Mouse (Mus musculus) cerebellum, adult 11 months (tissue): ENCODE results near the gene Scn5a.

Experiments used
- DNase-seq: peaks from one replicate; pipeline ENCODE4 v3.0.0; 2022

Scn5a gene

GRCm38 (mm10) chr9:119562256-119562655, 16.6 kb downstream of the Scn5a start:
- DNase-seq = no peak

DNA sequence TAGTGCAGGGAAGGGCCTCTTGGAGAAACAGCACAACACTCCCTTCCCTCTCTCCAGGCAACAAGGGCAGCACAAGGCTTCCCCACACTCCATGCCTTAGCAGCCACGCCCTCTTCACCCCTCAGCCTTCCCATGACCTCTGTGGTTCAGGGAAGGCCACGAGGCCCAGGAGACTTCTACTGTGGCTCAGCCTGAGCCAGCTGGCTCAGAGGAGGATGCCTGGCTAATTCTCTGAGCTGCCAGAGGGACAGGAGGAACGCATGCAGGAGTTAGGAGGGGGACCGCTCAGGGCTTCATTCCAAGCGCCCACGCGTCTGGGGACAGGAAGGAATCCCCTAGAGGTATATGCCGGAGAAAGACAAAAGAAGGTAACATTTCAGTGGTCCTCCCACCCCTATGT, 17.1 kb downstream of the Scn5a start:
- DNase-seq = no peak

DNA sequence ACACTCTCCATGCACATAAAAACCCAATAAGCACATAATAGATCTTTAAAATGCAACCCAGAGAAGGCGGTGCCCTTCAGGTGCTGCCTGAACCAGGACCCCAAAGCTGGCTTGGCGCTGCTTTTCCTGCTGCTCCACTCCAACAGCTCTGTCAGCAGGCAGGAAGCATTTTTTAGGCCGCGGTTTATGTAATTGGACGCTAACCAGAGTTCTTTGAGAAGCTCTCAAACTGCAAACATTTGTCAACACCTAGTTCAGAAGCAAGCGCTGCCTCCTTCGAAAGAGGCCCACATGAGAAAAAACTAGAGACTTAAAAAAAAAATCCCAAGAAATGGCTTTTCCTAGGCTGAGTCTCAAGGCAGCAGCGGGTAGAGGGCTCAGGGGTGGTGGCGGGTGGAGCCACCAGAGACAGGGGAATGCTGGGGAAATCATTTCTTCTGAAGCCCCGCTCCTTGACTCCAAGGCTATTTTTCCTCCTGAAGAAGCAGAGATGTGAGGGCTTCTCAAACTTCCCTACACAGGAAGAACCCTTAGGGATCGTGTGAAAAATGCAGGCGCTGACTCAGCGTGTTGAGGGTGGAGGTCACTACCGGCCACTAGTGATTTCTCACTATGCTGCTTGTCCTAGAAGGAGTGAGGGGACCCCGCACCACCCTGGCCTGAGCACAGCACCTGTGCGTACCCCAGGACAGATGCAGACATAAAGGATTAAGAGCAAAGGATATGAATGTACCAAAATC, 19.1 kb downstream of the Scn5a start:
- DNase-seq = no peak

GRCm38 (mm10) chr9:119558119-119558854, 20.5 kb downstream of the Scn5a start:
- no peak for DNase-seq

GRCm38 (mm10) chr9:119556043-119556442, 22.8 kb downstream of the Scn5a start:
- DNase-seq = no peak

GRCm38 (mm10) chr9:119547528-119547927, 31.3 kb downstream of the Scn5a start:
- no peak for DNase-seq

GRCm38 (mm10) chr9:119547128-119547527, 31.7 kb downstream of the Scn5a start:
- DNase-seq = no peak

- no peak for DNase-seq
Observed at GRCm38 (mm10) chr9:119540726-119541125, 38.1 kb downstream of the Scn5a start.

DNA sequence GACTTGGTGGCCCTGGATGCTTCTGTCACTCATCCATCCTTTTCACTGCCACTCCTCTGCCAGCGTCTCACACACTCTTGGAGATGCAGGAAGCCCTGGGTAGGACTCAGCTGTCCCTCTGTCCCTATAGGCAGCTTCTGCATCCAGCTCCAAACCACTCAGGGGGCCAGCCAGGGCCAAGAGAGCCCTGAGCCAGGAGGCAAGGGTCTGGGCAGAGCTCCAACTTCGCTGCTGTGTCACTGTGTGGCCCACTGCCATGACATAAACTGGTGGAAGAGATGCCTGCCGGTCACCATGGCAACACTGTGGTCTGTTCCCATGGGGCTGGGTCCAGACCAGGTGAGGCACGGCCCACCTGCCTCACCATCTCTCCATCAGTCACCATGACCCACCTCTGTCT, 41.0 kb downstream of the Scn5a start:
- no peak for DNase-seq

DNA sequence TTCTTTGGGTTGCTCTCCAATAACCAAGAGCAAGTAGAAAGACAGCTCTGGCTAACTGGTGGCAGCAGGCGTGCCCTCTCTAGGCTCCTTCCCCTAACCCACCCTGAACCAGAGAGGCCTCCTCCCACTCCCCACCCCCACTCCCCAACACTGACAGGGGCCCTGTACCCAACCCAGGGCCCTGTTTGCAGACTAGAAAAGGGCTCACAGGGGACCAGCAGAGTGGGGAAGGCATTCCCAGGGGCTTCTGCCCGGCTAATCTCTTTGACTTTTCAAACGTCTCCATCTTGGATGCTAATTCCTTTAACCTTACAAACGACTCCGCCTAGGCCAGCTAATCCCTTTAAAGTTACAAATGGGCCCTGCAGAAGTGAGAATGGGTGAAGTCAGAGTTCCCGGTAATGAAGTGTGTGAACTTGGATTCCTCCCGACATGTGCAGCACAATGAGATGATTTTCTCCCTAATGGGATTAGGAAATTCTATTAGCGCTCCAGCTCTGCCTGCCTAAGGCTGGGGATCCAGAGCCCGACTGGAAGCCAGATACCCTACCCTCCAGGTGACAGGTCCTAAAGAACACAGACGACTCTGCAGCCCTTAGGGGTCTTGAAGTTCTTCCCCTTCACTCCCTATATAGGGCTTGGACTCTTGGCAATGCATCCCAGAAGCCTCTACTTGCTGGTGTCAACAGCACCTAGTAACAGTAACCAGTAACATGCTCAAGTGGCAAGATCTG, 47.0 kb downstream of the Scn5a start:
- DNase-seq = no peak

DNA sequence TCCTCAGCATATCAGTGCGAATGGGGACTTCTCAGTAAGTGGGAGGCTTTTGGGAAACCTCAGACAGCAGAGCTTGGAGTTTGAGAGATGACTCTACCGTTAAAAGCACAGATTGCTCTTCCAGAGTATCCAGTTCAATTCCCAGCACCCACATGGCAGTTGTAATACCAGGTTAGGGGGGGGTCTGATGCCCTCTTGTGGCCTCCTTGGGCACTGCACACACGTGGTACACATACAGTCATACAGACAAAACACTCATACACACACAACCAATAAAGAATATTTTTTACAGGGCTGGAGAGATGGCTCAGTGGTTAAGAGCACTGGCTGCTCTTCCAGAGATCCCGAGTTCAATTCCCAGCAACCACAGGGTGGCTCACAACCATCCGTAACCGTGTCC, 54.3 kb downstream of the Scn5a start:
- DNase-seq = no peak

DNA sequence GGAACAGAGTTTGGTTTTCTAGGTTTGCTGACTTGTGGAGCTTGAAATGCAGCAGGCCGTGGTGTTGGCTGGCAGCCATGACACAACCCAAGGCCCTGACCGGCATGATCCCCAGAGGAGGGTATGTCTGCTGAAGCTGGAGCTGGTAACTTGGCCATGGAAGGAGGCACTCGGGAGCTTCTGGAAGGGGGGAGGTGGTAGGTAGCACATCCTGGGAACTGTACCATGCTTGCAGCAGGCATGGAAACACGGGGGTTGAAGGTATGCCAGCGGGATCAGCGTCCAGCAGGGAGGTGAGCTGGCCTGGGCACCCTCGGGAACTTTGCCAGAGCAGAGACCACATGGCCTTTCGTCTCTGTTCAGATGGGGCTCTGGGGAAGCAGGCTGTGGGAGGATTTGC, 55.5 kb downstream of the Scn5a start:
- no peak for DNase-seq

DNA sequence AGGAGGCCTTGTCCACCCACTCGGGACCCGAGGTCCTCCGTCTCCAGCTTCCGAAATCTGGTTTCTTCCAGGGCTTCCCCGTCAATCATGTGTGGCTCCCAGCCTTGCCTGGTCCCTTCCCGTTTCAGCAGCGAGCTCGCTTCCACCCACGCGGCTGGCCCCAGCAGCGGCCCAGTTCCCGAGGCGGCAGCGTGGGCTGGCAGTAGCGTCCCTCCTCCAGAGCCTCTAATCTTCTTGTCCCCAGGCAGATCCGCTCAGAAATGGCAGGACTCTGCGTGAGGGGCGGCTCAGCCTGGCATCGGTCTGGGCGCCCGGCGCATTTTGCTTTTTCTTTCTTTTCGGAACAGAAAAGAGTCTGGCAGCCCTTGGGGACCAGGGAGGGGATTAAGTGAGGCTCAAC, 59.7 kb downstream of the Scn5a start:
- no peak for DNase-seq

DNA sequence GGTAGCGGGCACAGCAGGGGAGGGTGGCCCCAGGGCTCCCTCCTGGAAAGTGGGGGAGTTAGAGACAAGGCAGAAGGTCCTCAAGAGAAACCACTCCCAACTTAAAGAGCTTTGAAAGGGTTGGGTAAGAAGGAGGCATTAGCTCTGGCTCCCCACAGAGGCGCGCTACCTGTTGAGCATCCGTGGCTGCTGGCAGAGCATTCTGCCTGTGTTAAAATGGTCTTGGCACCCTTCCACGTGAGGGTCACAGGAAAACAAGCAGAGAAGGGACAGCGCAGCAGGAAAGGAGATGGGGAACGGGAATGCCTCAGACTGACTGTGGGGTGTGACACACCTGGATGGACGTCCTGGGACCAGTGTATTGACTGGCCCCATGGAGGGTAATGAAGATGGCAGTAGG, 60.6 kb downstream of the Scn5a start:
- DNase-seq = no peak

DNA sequence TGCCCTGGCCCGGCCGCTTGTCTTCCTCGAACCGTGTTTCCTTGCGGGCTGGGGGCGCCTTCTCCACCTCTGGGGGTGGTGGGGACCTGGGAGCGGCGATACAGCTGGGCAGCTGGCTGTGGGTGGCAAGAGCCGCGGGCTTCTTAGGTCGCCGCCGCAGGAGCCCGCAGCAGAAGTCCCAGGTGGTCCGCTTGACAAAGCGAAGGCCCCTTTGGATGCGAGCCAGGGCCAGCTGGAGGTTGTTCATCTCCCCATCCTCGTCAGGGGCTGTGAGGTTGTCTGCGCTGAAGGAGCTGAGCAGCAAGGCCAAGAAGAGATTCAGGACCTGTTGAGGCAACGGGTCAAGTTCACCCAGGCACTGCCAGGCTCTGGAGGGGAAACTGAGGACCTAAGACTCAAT, 61.3 kb downstream of the Scn5a start:
- no peak for DNase-seq

DNA sequence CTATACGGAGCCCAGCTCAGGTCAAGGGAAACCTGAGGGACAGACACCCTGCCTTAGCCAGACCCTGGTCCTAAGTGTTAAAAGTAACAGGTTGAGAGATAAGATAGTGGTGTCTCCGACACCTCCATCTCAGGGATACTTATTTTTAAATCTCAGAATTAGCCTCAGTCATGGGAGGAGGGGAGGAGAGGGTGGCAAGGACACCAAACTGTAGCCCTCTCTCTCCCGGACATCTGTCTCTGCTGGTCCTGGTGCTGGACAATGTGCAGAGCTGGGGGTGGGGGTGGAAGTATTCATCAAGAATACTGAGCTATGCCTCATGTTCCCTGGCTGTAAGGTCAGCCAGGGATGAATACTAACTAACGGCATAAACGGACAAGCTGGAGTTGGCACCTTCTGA, 62.0 kb downstream of the Scn5a start:
- DNase-seq = no peak

DNA sequence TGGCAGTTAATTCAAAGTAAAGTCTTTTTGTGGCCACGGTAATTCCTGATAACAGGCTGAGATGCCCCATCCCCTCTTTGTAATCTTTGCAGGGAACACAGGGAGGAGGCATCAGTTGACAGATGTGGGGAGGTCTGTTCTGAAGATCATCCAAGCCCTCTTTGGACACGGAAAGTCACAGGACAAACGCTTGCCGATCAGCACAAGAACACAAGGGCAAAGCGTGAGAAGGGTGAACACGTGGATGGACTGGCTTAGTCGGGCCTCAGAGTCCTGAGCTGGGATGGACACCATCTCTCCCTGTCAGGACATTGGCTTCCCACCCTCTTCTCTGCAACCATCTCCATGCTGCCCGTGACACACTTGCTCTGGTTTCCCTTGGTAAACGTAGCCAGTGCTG, 63.4 kb downstream of the Scn5a start:
- no peak for DNase-seq

DNA sequence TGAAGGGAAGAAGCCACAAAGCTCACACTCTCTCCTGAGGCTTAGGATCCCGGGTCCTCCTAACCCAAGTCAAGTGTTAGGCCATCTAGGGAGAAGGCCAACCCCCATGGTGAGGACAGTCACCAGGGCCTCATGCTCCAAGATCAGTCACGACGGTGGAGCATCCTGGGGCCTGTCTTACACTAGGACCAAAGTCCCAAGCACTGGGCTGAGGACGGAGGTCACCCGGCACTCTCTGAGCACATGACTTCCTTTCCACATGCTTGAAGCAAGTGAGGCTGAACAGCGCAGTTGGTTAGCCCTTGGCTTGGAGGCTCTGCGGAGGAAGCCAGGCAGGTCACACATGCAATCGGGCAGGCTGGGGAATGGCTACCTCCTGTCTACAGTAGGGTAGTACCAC, 63.8 kb downstream of the Scn5a start:
- no peak for DNase-seq

GRCm38 (mm10) chr9:119513816-119514215, 65.0 kb downstream of the Scn5a start:
- DNase-seq = no peak

GRCm38 (mm10) chr9:119512993-119513392, 65.8 kb downstream of the Scn5a start:
- DNase-seq = no peak

- DNase-seq = peak; percentile 34
Observed at GRCm38 (mm10) chr9:119510902-119511301, 67.9 kb downstream of the Scn5a start.

- DNase-seq = no peak
Observed at GRCm38 (mm10) chr9:119504981-119505658, 73.7 kb downstream of the Scn5a start.

GRCm38 (mm10) chr9:119503613-119504012, 75.2 kb downstream of the Scn5a start:
- DNase-seq = no peak
